Mouse (Mus musculus): Measurements from ENCODE around the gene Fzd10. TPM values are rescaled to one million over a fixed set of nuclear protein-coding genes. Genes with fewer than 3 reads are reported as not detected.

The Fzd10 gene
- not detected for polyA plus RNA-seq (2014; fragmentation: Illumina TruSeq; extraction: RNeasy Lipid Tissue Mini Kit (QIAGEN cat#74804); ENCODE audit: low read depth, low replicate concordance)

GRCm38 (mm10) chr5:128600072-128601021 is at the start of gene Fzd10:
Gene Fzd10 (plus strand): TSS chr5:128600844.

Other genes starting within 250 kb of the Fzd10 start
- not detected for gene Tmem132d, start 167.8 kb upstream of the Fzd10 start, polyA plus RNA-seq (2014; fragmentation: Illumina TruSeq; extraction: RNeasy Lipid Tissue Mini Kit (QIAGEN cat#74804); ENCODE audit: low read depth, low replicate concordance)
- gene Piwil1, start 101.7 kb downstream of the Fzd10 start, polyA plus RNA-seq (2014; fragmentation: Illumina TruSeq; extraction: RNeasy Lipid Tissue Mini Kit (QIAGEN cat#74804); ENCODE audit: low read depth, low replicate concordance): not detected